Mouse (Mus musculus) induced T-regulatory cell, adult 2 months (primary cell): ENCODE results near the gene Rrp12.
A peak's percentile ranks its signal among the peaks of the same experiment; 100 is the strongest.

Experiments used
- DNase-seq: peaks from one replicate; pipeline ENCODE4 v3.0.0-alpha.2; 2012; ENCODE audit warnings: low read depth

Rrp12 gene

DNA sequence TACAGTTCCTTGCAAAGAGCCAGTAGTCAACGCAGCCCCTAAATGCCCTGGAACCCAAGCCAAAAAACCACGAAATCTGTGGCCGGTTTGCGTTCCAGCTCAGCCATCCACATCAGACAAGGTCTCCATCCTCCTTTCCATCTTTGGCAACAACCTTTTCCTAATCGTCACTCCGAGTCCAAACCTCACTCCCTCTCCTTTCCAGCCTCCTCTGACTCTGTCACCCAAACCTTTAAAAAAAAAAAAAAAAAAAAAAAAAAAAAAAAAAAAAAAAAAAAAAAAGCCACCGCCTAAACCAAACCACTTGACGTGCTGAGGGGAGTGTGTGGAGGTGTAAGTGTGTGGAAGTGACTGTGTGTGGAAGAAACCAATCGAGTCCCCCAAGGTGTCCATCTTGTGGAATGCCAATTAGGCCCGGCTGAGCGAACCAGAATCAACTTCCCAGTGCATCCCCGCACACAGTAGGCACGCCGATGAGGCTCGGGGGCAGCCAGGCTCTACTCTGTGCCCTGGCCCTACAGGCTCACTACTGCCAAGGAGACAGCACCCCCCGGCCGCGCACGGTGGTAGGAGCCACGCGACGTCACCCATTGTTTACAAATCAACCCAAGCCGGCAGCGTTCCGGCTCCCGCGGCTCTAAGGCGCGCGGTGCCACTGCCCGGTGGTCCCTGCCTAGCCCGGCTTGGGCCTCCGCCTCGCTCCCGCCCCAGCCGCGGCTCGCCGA is 66.4 kb downstream of the Rrp12 start, which contains the start of gene Frat1:
Frat1 (plus strand) TSS at position 590 of the 725 bp plus-strand sequence.
- DNase-seq, result peak; percentile 94

DNA sequence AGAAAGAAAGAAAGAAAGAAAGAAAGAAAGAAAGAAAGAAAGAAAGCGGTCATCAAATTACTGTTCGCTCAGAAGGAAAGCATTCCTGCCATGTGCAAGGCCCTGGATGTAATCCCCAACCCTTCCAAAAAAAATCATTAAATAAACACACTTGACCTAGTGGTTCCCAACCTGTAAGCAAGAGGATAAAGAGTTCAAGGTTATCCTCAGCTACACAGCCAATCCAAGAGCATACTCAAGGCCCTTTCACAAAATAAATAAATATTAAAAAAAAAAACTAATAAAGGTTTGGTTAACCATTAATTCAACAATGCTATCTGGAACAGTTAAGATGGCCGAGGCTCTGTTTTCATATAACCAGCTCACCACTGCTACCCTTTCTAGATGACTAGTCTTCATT is 67.0 kb downstream of the Rrp12 start:
- DNase-seq, result no peak

DNA sequence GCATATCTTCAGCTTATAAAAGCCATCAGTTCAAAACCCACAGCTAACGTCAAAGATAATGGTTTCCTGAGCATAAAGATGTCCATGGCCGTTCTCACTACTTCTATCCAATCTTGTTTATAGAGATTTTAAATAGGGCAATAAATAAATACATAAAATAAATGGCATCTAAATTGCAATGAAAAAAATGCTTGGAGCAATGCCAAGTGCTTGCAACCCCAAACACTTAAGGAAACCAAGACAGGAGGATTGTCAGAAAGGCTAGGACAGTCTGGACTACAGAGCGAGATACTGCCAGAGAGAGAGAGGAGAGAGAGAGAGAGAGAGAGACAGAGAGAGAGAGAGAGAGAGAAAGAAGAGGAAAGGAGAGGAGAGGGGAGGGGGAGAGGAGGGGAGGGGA is 69.4 kb downstream of the Rrp12 start:
- no peak for DNase-seq

DNA sequence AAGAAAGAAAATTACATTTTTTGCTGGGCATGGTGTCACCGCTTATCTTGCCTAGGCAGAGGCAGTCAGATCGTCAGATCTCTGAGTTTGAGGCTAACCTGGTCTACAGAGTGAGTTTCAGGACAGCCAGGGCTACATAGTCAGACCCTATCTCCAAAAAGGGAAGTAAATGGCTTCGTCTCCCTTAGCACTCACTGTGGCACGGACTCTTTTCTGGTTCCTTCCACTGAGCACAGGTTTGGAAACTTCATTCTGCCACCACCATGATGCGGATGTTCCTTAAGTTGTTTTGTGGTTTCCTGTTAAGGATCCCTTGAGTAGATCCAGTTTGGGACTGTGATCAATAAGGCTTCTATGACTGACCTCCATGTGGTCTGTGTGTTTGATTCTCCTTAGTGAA is 71.0 kb downstream of the Rrp12 start:
- no peak for DNase-seq

DNA sequence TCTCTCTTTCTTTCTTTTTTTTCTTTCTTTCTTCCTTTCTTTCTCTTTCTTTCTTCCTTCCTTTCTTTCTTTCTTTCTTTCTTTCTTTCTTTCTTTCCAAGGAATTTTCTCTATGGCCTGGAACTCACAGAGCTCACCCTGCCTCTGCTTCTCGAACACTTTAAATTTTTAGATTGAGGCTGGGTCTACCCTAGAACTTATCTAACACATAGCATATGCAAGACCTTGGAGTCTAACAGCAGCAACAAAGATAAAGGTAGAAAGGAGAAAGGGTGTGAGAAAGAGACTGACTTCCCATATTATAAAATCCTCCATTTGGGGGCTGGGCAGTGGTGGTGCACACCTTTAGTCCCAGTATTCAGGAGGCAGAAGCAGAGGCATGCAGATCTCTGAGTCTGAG is 73.4 kb downstream of the Rrp12 start:
- no peak for DNase-seq

DNA sequence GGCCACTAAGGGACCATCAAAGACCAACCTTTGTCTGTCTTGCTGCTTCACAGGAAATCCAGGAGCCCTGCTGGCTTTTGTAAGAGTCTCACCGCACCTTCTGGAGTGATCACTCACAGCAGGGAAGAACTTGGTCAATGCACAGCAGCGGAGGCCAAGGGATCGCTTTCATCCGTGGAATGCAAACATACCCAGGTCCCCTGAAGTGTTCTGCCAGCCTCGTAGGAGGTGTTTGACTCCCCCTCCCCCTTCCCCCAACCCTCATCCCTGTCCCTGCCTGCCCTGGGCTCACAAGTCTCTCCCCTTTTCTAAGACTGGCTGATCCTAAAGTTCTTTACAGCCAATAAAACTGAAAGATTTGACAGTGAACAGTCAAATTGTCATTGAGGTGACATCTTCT is 74.5 kb downstream of the Rrp12 start:
- DNase-seq, result no peak

DNA sequence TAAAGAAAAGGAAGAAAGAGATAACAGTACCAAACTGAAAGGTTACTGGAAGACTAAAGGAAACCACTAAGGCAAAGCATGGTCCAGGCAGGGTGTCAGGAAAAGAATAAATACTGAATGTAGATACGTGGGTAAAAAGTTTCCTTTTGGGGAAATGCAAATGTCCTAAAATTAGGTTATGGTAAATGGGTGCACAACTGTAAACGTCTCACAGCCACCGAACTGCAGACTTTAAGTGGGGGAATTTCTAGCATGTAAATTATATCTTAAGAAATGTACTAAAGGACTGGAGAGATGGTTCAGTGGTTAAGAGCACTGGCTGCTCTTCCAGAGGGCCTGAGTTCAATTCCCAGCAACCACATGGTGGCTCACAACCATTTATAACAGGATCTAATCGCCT is 77.2 kb downstream of the Rrp12 start:
- DNase-seq, result no peak

DNA sequence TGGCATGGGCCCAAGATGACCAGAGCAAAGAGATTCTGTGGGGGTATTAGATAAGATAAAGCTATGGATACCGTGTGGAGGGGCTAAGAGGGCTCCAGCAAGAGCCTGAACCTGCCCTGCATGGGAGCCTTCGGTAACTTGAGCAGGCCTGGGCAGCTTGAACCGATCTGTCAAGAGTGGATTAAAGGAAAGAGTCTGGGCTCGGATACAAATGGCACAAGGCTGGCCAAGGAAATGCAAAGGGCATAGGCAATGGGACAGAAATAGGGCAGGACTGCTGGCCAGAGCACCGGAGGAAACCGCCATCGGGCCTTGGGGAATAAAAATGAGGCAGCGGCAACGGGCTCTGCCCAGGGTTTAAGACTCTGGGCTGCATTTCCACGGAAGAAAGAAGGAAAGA is 78.6 kb downstream of the Rrp12 start:
- no peak for DNase-seq

DNA sequence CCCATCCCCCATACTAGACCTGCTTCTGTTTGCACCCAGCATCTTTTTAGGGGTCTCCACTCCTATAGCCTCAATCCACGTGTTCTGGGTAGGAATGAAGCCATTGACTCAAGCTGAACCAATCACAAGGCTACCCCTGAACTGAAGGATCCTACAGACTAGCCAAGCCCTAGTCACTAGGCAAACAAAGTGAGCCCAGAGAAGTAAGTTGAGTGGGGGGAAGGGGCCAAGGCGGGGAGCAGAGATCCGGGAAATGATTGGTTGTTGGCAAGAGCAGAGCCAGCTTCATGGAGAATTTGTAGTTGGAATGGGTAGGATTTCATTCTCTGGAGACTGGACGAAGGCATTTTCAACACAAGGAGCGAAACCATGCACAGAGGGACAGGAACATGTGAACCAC is 79.1 kb downstream of the Rrp12 start:
- no peak for DNase-seq

DNA sequence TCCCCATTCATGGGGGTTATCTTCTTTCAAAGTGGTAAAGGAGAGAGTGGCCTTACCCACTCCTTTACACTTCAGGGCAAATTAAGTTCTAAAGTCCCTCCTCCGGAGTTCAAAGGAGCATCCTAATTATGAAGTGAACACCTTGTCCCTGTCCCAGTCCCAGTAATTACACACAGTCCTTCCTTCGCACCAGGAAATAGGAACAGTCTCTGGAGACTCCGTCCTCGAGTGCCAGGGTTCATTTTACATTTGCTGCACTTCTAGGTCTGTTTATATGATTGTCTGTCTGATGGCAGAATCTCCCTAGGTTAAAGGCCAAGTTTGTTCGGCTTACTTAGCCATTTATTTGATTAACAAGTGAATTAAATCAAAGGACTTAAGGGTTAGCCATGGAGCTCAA is 79.6 kb downstream of the Rrp12 start:
- no peak for DNase-seq

DNA sequence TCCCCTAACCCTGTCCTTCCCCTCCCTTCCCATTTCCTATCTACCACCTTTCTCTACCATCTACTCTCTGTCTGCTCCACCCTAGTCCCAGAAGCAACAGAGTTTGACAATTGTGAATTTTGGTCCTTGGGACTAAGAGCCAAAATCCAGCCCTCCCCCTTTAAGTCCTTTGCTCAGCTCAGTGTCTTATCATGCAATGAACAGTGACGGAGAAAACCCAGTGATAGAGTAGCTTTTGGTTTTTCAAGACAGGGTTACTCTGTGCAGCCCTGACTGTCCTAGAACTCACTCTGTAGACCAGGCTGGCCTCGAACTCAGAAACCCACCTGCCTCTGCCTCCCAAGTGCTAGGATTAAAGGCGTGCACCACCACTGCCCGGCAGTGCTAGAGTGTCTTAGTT is 82.6 kb downstream of the Rrp12 start:
- no peak for DNase-seq
